Mouse (Mus musculus): ENCODE measurements around the gene Shcbp1l.
"Not testable (repeated sequence)": the region's sequence is repeated elsewhere in the genome, so short reads cannot be mapped to it uniquely, and the experiment has no call there.

Shcbp1l gene

GRCm38 (mm10) chr1:153424770-153425584 lies at the start of gene Shcbp1l:
TSS of gene Shcbp1l (plus strand) at chr1:153425162.
- no peak for DNase-seq (ENCODE audit: low spot score)

GRCm38 (mm10) chr1:153376446-153376845 lies 48.5 kb upstream of the Shcbp1l start:
- no peak for DNase-seq (ENCODE audit: low spot score)

GRCm38 (mm10) chr1:153378587-153378986 lies 46.4 kb upstream of the Shcbp1l start:
- DNase-seq (ENCODE audit: low spot score), result no peak

GRCm38 (mm10) chr1:153379832-153380231 lies 45.1 kb upstream of the Shcbp1l start:
- DNase-seq (ENCODE audit: low spot score), result no peak

GRCm38 (mm10) chr1:153380746-153381282 lies 44.1 kb upstream of the Shcbp1l start:
- no peak for DNase-seq (ENCODE audit: low spot score)

- DNase-seq (ENCODE audit: low spot score), result no peak
Measured at GRCm38 (mm10) chr1:153385081-153385480, 39.9 kb upstream of the Shcbp1l start.

GRCm38 (mm10) chr1:153385661-153386060 lies 39.3 kb upstream of the Shcbp1l start:
- DNase-seq (ENCODE audit: low spot score), result not testable (repeated sequence)

- peak; percentile 92 for DNase-seq (ENCODE audit: low spot score)
Measured at GRCm38 (mm10) chr1:153386271-153387069, 38.5 kb upstream of the Shcbp1l start.

GRCm38 (mm10) chr1:153395706-153396105 lies 29.3 kb upstream of the Shcbp1l start:
- DNase-seq (ENCODE audit: low spot score), result not testable (repeated sequence)

GRCm38 (mm10) chr1:153401765-153402164 lies 23.2 kb upstream of the Shcbp1l start:
- DNase-seq (ENCODE audit: low spot score), result peak; percentile 88

- not testable (repeated sequence) for DNase-seq (ENCODE audit: low spot score)
Measured at GRCm38 (mm10) chr1:153407641-153408040, 17.3 kb upstream of the Shcbp1l start.

GRCm38 (mm10) chr1:153408296-153408695 lies 16.7 kb upstream of the Shcbp1l start:
- DNase-seq (ENCODE audit: low spot score), result not testable (repeated sequence)

- DNase-seq (ENCODE audit: low spot score), result not testable (repeated sequence)
Measured at GRCm38 (mm10) chr1:153410915-153411314, 14.0 kb upstream of the Shcbp1l start.

GRCm38 (mm10) chr1:153411723-153412122 lies 13.2 kb upstream of the Shcbp1l start:
- no peak for DNase-seq (ENCODE audit: low spot score)

GRCm38 (mm10) chr1:153412663-153413396 lies 12.1 kb upstream of the Shcbp1l start:
- not testable (repeated sequence) for DNase-seq (ENCODE audit: low spot score)

GRCm38 (mm10) chr1:153413397-153414020 lies 11.5 kb upstream of the Shcbp1l start:
- DNase-seq (ENCODE audit: low spot score), result not testable (repeated sequence)

GRCm38 (mm10) chr1:153414114-153414723 lies 10.7 kb upstream of the Shcbp1l start:
- not testable (repeated sequence) for DNase-seq (ENCODE audit: low spot score)

- no peak for DNase-seq (ENCODE audit: low spot score)
Measured at GRCm38 (mm10) chr1:153414962-153415361, 10.0 kb upstream of the Shcbp1l start.

GRCm38 (mm10) chr1:153415742-153416141 lies 9.2 kb upstream of the Shcbp1l start:
- not testable (repeated sequence) for DNase-seq (ENCODE audit: low spot score)

- not testable (repeated sequence) for DNase-seq (ENCODE audit: low spot score)
Measured at GRCm38 (mm10) chr1:153416271-153416832, 8.6 kb upstream of the Shcbp1l start.

- DNase-seq (ENCODE audit: low spot score), result not testable (repeated sequence)
Measured at GRCm38 (mm10) chr1:153417805-153418204, 7.2 kb upstream of the Shcbp1l start.

All from adipocyte (in vitro differentiated cells).